Mouse (Mus musculus) layer of hippocampus, postnatal 36 days (tissue): ENCODE results near the gene Myl12a. TPM values are rescaled to one million over a fixed set of nuclear protein-coding genes. Genes with fewer than 3 reads are reported as not detected.
"Not testable (repeated sequence)": the region's sequence is repeated elsewhere in the genome, so short reads cannot be mapped to it uniquely, and the experiment has no call there.

ENCODE experiments used
- DNase-seq, 2 experiments: peaks; one replicate each; pipeline ENCODE4 v3.0.0; 2022
- total RNA-seq, 2 experiments: library from RNA; stranded (reverse); gene quantifications; 2 replicates each; pipeline ENCODE4 v1.2.3; 2021

The Myl12a gene
- total RNA-seq, 2 experiments from 2014 or later, result 38.0 to 48.0 TPM

DNA sequence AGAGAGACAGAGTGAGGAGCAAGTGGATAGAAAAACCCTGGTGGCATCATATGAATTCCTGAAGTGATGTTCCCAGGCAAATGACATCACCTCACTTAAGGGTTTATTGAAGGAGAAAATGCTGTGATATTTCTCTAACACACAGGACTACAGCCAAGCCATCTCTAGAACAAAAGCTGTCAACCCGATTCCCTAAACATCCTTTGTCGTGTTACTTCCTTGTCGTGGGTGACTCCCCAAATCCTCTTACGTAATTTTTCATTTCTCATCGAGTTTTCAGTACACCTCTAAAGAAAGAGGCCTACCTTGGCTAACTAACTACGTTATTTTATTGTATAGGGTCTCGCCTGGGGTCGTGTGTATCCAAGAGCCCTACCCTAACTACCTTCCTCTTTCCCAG, 13.2 kb downstream of the Myl12a start:
- no peak for DNase-seq

GRCm38 (mm10) chr17:70988337-70988767, 14.3 kb downstream of the Myl12a start:
- DNase-seq, result no peak

DNA sequence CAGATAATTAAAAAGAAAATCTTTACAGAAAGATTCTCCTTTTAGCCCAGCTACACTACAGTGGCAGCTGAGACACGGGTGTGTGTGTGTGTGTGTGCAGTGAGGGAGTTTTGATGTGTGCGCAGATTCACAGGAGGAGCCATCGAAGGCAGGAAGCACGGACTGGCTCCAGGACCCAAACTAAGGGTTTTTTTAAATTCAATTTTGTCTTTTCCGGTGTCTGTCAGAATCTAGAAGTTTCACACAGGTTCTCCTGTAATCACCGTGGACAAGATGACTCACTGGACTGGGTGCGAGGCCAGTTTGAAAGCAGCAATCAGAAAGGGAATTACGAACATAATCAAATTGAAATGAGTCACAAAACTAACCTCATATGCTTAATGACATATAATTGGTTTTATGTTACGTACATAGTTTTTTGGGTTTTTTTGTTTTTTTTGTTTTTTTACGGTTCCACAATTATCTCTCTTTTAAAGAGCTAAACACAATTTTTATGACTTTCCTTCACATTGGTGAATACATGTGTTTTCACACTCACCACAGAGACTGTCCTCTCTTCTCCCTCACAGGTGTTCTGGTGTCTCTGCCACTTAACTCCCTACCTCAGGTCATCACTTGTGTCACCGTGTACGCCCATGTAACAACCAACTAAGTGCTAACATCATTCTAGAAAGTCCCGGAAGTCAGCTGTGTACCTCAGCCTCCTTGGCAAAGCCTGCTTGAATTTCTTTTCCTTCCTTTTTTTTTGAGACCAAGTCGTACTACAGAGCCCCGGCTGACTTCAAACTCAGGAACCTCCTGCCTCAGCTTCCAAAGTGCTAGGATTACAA, 15.6 kb downstream of the Myl12a start:
- no peak for DNase-seq

DNA sequence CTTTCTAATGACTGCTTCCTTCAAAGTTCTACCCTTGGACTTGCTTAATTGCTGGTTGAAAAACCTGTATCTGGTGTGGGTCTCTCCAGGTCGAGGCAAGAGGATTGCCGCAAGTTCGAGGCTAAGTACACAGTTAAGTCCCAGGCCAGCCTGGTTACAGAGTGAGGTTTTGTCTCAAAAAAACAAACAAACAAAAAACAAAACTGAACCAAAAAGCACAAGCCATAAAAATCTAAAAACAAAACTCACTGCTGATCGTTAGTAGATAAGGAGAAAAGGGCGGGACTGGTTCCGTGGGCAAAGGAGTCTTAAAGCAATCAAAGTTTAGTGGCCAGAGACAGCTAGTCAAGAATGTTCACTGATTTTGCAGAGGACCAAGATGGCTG, 16.3 kb downstream of the Myl12a start:
- DNase-seq, result no peak

GRCm38 (mm10) chr17:70985501-70986354, 16.9 kb downstream of the Myl12a start:
- DNase-seq, result no peak

DNA sequence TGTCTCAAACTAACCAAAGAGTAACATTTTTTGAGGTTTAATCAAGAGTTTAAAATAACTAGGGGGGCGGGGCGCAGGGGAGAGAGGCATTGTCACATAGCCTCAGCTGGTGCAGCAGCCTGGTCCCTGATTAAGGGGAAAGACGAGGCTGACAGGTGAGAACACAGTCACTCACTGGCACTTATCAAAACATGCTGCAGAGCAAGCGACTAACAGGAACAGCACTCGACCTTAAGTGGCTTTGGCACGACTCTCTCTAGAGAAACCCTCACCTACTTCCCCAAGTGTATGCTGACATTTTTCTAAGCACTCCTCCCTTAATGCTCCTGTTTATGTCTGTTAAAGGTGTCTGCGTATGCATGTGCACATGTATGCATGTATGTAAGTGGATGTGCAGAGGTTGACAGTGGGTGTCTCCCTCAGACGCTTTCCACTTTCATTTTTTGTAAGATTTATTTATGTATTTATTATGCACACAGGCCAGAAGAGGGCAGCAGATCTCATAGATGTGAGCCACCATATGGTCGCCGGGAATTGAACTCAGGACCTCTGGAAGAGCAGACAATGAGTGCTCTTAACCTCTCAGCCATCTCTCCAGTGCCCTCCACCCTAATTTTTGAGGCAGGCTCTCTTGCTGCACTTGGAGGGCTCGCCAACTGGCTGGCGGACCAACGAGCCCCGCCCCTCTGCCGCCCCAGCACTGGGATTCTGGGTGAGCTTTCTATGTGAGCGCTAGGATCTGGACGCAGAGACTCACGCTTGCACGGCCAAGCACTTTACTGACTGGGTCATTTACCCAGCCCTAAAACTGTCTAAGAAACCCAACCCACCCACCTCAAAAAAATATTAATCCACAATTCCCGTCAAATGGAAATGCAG, 23.1 kb downstream of the Myl12a start:
- DNase-seq, result no peak

DNA sequence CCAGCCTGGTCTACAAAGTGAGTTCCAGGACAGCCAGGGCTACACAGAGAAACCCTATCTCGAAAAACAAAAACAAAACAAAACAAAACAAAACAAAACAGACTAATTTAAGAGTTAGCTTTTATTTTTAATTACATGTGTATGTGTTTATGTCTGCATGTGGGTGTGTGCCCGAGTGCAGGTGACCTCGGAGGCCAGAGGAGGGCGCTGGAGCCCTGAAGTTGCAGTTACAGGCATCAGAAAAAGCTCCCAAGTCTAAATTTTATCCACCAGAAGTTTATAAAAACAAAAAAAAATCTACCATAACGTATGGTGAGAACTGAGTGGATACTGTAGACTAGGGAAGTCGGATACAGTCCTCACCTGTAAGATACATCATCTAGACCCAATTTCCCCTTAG, 24.9 kb downstream of the Myl12a start:
- DNase-seq, result no peak

GRCm38 (mm10) chr17:70974065-70974464, 28.6 kb downstream of the Myl12a start:
- DNase-seq, result not testable (repeated sequence)

DNA sequence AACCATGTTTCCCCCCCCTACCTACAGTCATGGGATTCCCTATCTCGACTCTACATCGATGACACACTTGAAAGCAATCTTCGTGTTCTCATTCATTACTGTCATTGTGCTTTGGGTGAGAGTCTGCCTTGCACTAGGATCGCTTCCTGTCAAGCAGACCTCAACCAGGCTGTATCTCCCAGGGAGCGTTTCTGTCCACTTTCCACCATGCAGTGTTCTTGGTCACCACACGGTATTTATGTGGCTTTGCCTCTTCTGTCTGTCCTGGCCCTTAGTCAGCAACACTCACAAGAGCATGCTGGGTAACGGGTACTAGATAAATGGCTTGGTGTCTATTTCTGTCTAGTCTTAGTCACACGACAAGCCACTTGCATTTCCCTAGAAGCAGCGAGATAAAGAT, 29.3 kb downstream of the Myl12a start:
- DNase-seq, result no peak

DNA sequence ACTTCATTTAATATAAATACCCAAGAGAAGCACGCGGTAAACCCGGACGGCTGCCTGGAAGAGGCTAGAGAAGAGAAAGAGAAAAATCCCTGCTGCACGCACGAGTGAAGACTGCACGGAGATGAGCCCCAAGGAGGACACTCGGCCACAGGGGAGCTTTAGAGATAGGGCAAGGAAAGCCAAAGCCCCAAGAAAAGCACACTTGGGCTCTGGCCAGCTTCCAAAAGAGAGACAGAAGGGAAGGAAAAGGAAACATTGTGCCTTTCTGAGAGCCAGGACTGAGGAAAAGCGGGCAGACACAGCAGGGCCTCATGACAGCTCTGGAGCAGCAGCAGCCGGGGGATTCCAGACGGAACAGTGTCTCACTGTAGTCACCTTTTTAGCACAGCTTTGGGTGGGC, 31.5 kb downstream of the Myl12a start:
- DNase-seq, result no peak

GRCm38 (mm10) chr17:70968606-70969191, 34.0 kb downstream of the Myl12a start:
- DNase-seq, result no peak

GRCm38 (mm10) chr17:70967646-70968045, 35.0 kb downstream of the Myl12a start:
- no peak for DNase-seq

DNA sequence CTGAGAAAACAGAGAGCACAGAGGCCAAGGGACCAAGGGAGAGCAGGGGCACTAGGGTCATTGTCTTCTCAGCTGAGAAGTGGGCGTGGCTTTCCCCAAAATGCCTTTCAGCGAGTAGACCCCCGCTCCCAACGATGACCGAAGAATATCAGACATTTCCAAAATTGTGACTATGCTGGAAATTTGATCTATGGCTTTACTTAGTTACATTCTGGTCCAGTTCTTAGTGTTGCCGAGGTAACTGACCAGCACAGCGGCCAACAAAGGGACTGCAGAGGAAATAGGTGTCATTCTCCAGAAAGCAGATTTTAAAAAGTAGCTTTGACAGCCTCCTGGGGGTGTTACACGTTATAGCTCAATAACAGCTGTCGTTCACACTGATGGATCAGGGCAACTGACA, 35.5 kb downstream of the Myl12a start:
- no peak for DNase-seq

DNA sequence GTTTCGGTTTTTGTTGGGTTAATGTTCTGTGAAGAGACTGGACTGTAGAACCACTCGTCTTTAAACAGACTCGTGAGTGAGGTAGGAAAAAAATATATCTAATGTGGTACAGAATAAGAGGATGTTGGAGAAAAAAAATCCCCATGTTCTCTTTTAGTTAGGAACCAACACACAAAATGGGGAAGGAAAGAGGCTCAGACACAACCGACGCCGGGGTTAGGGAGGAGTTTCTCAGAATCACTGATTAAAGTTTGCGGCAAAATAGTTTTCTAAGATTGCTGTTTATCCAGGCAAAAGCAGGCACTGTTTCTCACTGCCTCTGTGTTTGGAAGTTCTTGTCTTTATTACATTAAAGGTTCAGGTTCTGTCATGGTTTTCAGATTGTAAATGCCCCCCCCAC, 36.6 kb downstream of the Myl12a start:
- DNase-seq, result no peak

GRCm38 (mm10) chr17:70965281-70965680, 37.4 kb downstream of the Myl12a start:
- no peak for DNase-seq

DNA sequence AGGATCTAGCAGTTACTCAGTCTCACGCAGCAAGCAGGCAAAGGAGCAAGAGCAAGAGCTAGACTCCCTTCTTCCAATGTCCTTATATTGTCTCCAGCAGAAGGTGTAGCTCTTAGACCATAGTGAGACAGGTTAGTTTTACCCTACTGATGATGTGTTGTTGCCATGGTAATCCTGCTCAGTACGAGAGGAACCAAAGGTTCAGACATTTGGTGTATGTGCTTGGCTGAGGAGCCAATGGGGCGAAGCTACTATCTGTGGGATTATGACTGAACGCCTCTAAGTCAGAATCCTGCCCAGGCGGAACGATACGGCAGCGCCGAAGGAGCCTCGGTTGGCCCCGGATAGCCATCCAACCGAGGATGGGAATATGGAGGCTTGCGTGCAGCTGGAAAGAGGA, 39.1 kb downstream of the Myl12a start:
- peak; percentile 94 to 98 for DNase-seq

DNA sequence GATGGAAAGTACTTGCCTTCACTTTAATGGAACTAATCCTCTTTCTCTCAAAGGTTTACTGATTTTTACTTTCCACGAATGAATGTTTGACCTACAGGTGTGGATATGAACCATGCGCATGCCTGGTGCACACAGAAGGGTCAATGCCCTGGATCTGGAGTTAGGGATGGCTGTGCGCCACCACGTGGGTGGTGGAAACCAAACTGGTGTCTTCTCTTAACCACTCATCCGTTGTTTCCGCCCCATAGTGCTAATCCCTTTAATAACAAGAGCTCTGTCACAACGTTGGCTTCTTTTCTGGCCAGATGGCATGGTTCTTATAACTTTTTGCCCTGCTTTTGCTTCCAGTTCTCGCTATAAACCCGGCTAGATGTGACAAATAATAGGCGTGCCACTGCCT, 51.4 kb downstream of the Myl12a start:
- no peak for DNase-seq

- DNase-seq, result no peak
Observed at GRCm38 (mm10) chr17:70949171-70949570, 53.5 kb downstream of the Myl12a start.

DNA sequence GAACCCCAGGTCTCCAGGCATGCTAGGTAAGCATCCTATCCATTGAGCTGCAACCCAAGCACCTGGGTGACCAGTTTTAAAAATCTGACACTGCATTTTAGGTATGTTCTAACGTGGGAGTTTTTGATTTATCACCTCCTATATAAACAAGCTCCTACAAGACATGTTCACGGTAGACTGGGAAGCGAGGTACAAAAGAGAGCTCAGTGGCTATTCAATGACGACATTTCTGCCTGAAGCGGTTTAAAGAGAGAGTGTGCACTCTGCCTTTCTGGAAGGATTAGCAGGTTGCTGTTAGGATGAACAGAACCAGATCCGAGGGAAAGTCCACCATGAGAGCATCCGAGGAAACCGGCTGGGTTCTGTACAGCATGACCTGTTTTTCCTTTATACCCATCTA, 54.0 kb downstream of the Myl12a start:
- no peak for DNase-seq

GRCm38 (mm10) chr17:70943779-70944178, 58.9 kb downstream of the Myl12a start:
- DNase-seq, result no peak
